ENCODE assay signal across 9 mouse cellular contexts in genomic region chrX:139751855-139752254, GRCm38 (mm10). TPM values are rescaled to one million over a fixed set of nuclear protein-coding genes. Genes with fewer than 3 reads are reported as not detected.
DNase-seq lines count a peak whose midpoint lies in the region.
"Had no signal": no experiment of that assay in that cellular context is flagged by ENCODE, and none has a peak within 500 bp of the region (broad histone marks: within the 10 kb centered on the region; RNA-seq: fewer than 3 reads in every experiment).

No protein-coding gene starts in this region.

- DNase-seq in gastrocnemius, adult 18-20 months (ENCODE audit: low spot score): peak; percentile 15
- no peak for DNase-seq in gastrocnemius, adult 8-10 months (ENCODE audit: low spot score in 2 of 2)
- DNase-seq in right cerebral cortex, adult 18-20 months: peak; percentile 10
- no peak for DNase-seq in right cerebral cortex, postnatal 25 days
- peak; percentile 20 for DNase-seq in c-Kit-positive CD71-positive TER-119-negative erythroid progenitor cells, embryonic 14.5 days (ENCODE audit: low read depth)
- DNase-seq in gastrocnemius, postnatal 4 days (ENCODE audit: low spot score in 2 of 2): peak; percentile 22 to 34
- DNase-seq in lung, adult 18-20 months: peak; percentile 6 to 14
- peak; percentile 71 for DNase-seq in testis, postnatal 10 days (ENCODE audit: low spot score)

RNA-seq across cellular contexts. Expression of gene Ripply1, which starts 30.3 kb away (rescaled TPM):
- total RNA-seq in gastrocnemius, adult 18-20 months (2021): not detected
- total RNA-seq in gastrocnemius, adult 8-10 months (2022): not detected
- 1 to 10 TPM; 2.8 to 3.7 TPM for total RNA-seq in gastrocnemius, postnatal 4 days (2021)
- total RNA-seq: layer of hippocampus, postnatal 25 days had no signal

RNA-seq across cellular contexts. Expression of gene Gm15013, which starts 37.6 kb away (rescaled TPM):
- total RNA-seq in gastrocnemius, adult 18-20 months (2021): not detected
- total RNA-seq in gastrocnemius, adult 8-10 months (2022): not detected
- not detected for total RNA-seq in gastrocnemius, postnatal 4 days (2021)
- total RNA-seq: layer of hippocampus, postnatal 25 days had no signal

RNA-seq across cellular contexts. Expression of gene Cldn2, which starts 48.8 kb away (rescaled TPM):
- total RNA-seq in gastrocnemius, adult 18-20 months (2021): under 1 TPM in 1 of 2 experiments, not detected in 1; 0.07 TPM
- under 1 TPM in 1 of 4 experiments, not detected in 3; 0.08 TPM for total RNA-seq in gastrocnemius, adult 8-10 months (2022)
- total RNA-seq in gastrocnemius, postnatal 4 days (2021): 1 to 10 TPM; 2.5 to 2.8 TPM

Comparison
In these comparisons a context has a peak if more than half of its experiments do, and no peak if none do; other contexts are left out.
1. DNase-seq: peak in gastrocnemius, adult 18-20 months (single experiment), right cerebral cortex, adult 18-20 months (single experiment), c-Kit-positive CD71-positive TER-119-negative erythroid progenitor cells, embryonic 14.5 days (single experiment), gastrocnemius, postnatal 4 days (2 of 2), lung, adult 18-20 months (2 of 2) and testis, postnatal 10 days (single experiment); none in gastrocnemius, adult 8-10 months (0 of 2) and right cerebral cortex, postnatal 25 days (single experiment).